Mouse (Mus musculus): Measurements from ENCODE around the gene Tmem47.

The Tmem47 gene

GRCm38 (mm10) chrX:81070210-81070803 lies at the start of gene Tmem47:
Gene Tmem47, plus strand, starts transcription at chrX:81070698.
- peak; percentile 72 for DNase-seq (ENCODE audit: low read depth, low spot score)

- DNase-seq (ENCODE audit: low read depth, low spot score): peak; percentile 8
These were observed 435 bp downstream of the Tmem47 start for GRCm38 (mm10) chrX:81070804-81071461.

- peak; percentile 16 for DNase-seq (ENCODE audit: low read depth, low spot score)
These were observed 1.5 kb downstream of the Tmem47 start for GRCm38 (mm10) chrX:81071746-81072640.

- DNase-seq (ENCODE audit: low read depth, low spot score): no peak
These were observed 2.2 kb downstream of the Tmem47 start for GRCm38 (mm10) chrX:81072651-81073050.

- no peak for DNase-seq (ENCODE audit: low read depth, low spot score)
These were observed 3.3 kb downstream of the Tmem47 start for GRCm38 (mm10) chrX:81073834-81074233.

GRCm38 (mm10) chrX:81078522-81078921 lies 8.0 kb downstream of the Tmem47 start:
- no peak for DNase-seq (ENCODE audit: low read depth, low spot score)

GRCm38 (mm10) chrX:81080996-81081395 lies 10.5 kb downstream of the Tmem47 start:
- DNase-seq (ENCODE audit: low read depth, low spot score): no peak

GRCm38 (mm10) chrX:81085025-81085752 lies 14.7 kb downstream of the Tmem47 start:
- no peak for DNase-seq (ENCODE audit: low read depth, low spot score)

- no peak for DNase-seq (ENCODE audit: low read depth, low spot score)
These were observed 76.9 kb downstream of the Tmem47 start for GRCm38 (mm10) chrX:81147416-81147815.
